Mouse (Mus musculus) small intestine, adult 2 months (tissue): ENCODE measurements around the gene Lrrc4c.

Experiments used
- CTCF ChIP-seq: fragments of 200-500 bp; IDR thresholded peaks from 2 replicates; pipeline ENCODE4 v1.5.1; 2012; ENCODE audit warnings: low read depth, mild to moderate bottlenecking, control low read depth, inconsistent platforms, low read length, moderate library complexity, mixed read lengths; ENCODE audit not compliant: insufficient replicate concordance, insufficient read length; ENCODE audit errors: extremely low read depth
- POLR2A ChIP-seq: fragments of 200-500 bp; IDR thresholded peaks from 2 replicates; pipeline ENCODE4 v1.6.1; 2012; ENCODE audit warnings: low read depth, mild to moderate bottlenecking, control low read depth, inconsistent platforms, low read length, moderate library complexity

DNA sequence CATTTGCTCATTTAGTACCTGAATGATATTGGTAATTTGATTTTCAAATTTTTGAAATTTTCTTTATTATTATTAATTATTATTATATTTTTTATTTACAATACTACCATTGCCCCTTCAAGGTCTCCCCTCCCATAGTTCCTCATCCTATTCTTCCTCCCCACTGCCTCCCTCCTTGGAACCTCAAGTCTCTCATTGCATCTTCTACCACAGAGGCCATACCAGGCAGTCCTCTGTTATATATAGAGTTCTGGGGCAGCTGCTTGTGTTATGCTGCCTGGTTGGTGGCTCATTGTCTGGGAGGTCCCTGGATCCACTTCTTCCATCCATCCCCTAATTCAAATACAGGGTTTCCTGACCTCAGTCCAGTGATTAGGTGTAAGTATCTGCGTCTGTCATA lies 709.6 kb downstream of the Lrrc4c start:
- no peak for TF ChIP-seq CTCF
- TF ChIP-seq POLR2A, result no peak
